Mouse (Mus musculus): Measurements from ENCODE around the gene Rfng. TPM values are rescaled to one million over a fixed set of nuclear protein-coding genes. Genes with fewer than 3 reads are reported as not detected.

Rfng gene
- polyA plus RNA-seq (2017; shearing (Covaris generic)), result 2.7 TPM

DNA sequence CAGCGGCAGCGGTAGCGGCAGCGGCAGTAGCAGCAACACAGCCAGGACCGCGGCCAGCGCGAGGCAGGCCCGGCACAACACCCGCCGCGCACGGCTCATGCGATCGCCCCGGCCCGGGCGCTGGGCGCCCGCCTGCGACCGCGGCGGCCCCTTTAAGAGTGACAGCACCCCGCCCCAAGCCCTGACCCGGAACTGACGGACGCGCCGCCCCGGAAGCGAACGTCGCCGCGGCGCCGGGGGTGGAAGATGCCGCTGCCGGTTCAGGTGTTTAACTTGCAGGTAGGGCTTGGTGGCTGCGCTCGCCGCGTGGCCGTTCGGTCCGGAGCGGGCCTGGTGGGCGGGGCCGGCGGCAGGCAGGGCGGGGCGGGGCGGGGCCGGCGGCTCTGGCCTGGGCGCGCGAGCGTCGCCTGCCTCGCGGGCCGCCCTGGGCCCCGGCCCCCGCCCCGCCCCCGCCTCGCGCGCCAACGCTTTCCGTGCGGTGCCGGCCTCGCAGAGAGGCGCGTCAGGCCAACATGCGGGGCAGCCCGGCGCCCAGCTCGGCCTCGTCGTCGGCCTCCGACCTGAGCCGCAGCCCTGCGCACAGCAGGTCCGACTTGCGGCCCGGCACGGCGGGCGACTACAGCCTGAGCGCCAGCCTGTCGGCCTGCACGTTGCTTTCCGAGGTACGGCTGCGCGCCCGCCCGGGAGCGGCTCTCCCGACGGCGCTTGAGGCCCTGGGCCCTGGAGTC is at the start of gene Rfng, which contains the start of gene Gps1:
Rfng (minus strand) TSS at position 144 of the 728 bp plus-strand sequence.
Gps1 (plus strand) TSS at position 209 of the 728 bp plus-strand sequence.

DNA sequence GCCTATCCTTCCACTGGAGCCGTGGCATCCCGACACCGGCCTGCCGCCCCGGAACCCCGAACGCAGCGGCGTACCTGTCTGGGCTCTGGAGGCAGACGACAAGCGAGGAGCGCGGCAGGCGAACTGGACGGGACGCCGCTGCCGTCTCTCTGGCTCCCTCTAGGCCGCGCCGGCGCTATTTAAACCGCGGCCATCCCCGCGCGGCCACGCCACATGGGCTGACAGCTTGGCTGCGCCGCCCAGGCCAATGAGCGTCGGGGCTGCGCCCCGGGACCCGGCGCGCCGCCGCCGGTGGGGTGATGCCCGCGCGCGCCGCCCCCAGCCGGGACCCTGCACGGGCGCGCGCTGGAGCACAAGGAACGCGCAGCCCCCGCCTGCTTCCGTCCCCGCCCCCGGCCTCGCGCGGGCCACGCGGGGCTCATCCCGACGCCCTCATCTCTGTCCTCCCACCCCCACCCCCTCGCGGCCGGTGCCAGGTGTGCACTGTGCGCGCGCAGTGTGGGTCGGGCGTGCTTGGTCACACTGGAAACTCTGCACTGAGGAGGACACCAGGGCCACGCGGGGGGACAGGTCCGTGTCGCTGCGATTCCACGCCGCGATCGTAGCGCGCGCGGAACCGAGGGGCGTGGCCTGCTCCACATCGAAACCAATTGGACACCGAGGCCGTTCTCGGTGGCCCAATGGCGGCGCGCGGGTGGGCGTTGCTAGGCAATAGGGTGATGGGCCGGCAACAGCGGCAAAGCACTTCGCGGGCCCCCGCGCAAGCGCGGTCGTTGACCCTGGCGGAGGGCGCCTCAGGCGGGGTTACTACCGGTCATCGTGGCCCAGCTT is 40.2 kb upstream of the Rfng start, which contains the start of gene Fasn:
Fasn (minus strand) TSS at position 592 of the 831 bp plus-strand sequence.

DNA sequence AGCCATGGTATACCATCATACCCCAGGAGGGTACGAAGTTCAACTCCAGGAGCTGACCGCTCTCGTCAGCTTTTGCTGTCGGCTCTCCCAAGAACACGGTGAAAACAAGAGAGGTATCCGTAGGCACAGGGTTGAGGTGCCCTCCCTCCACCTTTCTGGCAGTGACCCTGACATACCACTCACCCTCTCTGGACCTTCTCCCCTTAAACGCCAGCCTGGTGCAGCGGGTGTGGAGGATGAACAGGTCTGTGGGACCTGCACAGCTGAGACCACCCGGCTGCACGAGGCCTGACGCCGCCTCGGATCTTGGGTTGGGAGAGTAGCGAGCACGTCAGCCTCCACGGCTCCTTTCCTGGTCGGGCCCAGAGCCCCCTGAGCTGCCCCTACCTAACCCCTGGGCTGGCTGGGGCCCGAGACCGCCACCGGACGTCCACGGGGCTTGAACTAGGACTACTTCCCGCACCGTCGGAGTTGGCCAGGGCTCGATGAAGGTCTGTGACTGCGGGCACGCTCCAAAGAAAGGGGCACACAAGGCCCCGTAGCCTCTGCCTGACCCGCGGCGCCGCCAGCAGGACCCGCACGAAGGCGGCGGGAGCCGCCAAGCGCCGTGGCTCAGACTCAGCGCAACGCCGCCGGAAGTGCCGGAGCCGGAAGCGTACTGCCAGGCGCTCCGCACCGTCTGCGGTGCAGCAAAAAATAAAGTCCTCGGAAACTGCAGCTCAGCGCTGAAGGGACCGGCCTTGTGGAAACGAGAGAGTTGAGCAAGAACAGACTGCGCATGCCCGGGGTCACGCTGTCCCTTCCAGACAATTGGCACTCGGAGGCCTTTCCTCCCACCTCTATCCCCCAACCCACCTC is 12.0 kb upstream of the Rfng start, which contains the start of gene Dus1l:
Dus1l (minus strand) TSS at position 648 of the 858 bp plus-strand sequence.

DNA sequence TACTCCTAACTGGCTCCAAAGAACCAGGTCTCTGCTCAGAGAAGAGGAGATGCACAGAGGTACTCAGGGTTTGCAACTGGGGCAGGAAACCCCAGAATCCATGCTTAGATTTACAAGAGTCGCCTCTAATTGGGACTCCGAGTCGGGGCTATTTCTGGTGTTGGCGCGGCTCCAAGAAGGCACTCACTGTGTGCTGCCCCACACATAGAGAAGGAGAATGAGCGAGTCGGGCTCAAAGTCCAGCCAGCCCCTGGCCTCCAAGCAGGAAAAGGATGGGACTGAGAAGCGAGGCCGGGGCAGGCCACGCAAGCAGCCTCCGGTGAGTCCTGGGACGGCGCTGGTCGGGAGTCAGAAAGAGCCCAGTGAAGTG is 21.4 kb downstream of the Rfng start, which contains the start of gene Hmga1b:
Hmga1b (plus strand) TSS at position 123 of the 370 bp plus-strand sequence.

DNA sequence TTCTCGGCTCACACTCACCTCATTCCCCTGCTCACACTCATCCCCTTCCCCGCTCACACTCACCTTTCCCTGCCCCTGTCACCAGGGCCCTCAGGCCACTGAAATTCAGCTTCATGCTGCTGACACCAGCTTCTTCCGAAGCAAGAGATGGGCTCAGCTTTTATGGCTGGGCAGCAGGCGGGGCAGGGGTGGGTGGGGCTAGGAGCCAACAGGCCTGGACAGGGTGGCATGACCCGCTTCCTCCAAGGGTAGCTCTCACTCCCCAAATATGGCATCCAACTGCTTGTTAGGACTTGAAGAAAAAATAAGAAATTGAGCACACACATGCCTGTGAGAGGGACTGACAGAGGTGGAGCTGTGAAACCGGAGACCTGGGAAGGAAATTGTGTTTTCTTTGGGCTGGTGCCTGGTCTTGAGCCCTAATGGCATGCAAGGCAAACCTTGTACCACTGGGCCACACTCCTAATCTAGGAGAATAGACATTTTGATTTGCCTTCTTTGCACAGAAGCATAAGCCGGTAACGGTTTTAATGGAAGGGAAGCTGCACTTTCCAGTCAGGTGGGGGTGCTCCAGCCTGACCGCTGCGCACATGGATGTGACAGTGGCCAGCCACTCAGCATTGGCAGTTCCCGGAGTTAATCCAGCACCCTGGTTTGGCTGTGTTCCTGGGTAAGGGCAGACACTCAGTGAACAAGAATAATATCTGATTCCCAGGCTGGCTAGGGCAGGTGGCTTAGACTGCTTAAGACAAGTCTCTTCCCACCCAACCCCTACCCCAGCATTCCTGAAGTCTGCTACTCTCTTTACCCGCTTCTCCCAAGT is 51.9 kb downstream of the Rfng start, which contains the start of gene Cbr2:
Cbr2 (minus strand) TSS at position 257 of the 823 bp plus-strand sequence.

Other genes with a start within 250 kb of the Rfng start
- gene Mcrip1, start 234.5 kb downstream of the Rfng start, polyA plus RNA-seq (2017; shearing (Covaris generic)), result 101 TPM
- not detected for gene Ppp1r27, start 233.1 kb downstream of the Rfng start, polyA plus RNA-seq (2017; shearing (Covaris generic))
- 240 TPM for gene P4hb, start 211.0 kb downstream of the Rfng start, polyA plus RNA-seq (2017; shearing (Covaris generic))
- gene Arhgdia, start 202.6 kb downstream of the Rfng start, polyA plus RNA-seq (2017; shearing (Covaris generic)), result 868 TPM
- gene Alyref, start 185.8 kb downstream of the Rfng start, polyA plus RNA-seq (2017; shearing (Covaris generic)), result 6.0 TPM
- 135 TPM for gene Anapc11, start 185.8 kb downstream of the Rfng start, polyA plus RNA-seq (2017; shearing (Covaris generic))
- 0.55 TPM for gene Npb, start 175.7 kb downstream of the Rfng start, polyA plus RNA-seq (2017; shearing (Covaris generic))
- 156 TPM for gene Pcyt2, start 166.3 kb downstream of the Rfng start, polyA plus RNA-seq (2017; shearing (Covaris generic))
- 199 TPM for gene Sirt7, start 159.0 kb downstream of the Rfng start, polyA plus RNA-seq (2017; shearing (Covaris generic))
- gene Mafg, start 150.6 kb downstream of the Rfng start, polyA plus RNA-seq (2017; shearing (Covaris generic)), result 11.0 TPM
- gene Pycr1, start 140.4 kb downstream of the Rfng start, polyA plus RNA-seq (2017; shearing (Covaris generic)), result 0.64 TPM
- not detected for gene Myadml2, start 136.0 kb downstream of the Rfng start, polyA plus RNA-seq (2017; shearing (Covaris generic))
- gene Notum, start 123.0 kb downstream of the Rfng start, polyA plus RNA-seq (2017; shearing (Covaris generic)), result not detected
- gene Aspscr1, start 111.2 kb downstream of the Rfng start, polyA plus RNA-seq (2017; shearing (Covaris generic)), result 132 TPM
- 117 TPM for gene Cenpx, start 70.5 kb downstream of the Rfng start, polyA plus RNA-seq (2017; shearing (Covaris generic))
- 70.9 TPM for gene Lrrc45, start 70.3 kb downstream of the Rfng start, polyA plus RNA-seq (2017; shearing (Covaris generic))
- not detected for gene Rac3, start 62.7 kb downstream of the Rfng start, polyA plus RNA-seq (2017; shearing (Covaris generic))
- 19.4 TPM for gene Dcxr, start 56.9 kb downstream of the Rfng start, polyA plus RNA-seq (2017; shearing (Covaris generic))
- gene Cbr2, start 52.1 kb downstream of the Rfng start, polyA plus RNA-seq (2017; shearing (Covaris generic)), result not detected
- gene Hmga1b, start 21.4 kb downstream of the Rfng start, polyA plus RNA-seq (2017; shearing (Covaris generic)), result 1.3 TPM
- gene Gps1, start 65 bp upstream of the Rfng start, polyA plus RNA-seq (2017; shearing (Covaris generic)), result 152 TPM
- gene Dus1l, start 12.2 kb upstream of the Rfng start, polyA plus RNA-seq (2017; shearing (Covaris generic)), result 70.6 TPM
- 68.8 TPM for gene Fasn, start 40.3 kb upstream of the Rfng start, polyA plus RNA-seq (2017; shearing (Covaris generic))
- gene Ccdc57, start 148.7 kb upstream of the Rfng start, polyA plus RNA-seq (2017; shearing (Covaris generic)), result 0.50 TPM
- gene Slc16a3, start 164.3 kb upstream of the Rfng start, polyA plus RNA-seq (2017; shearing (Covaris generic)), result 24.1 TPM
- 127 TPM for gene Csnk1d, start 207.1 kb upstream of the Rfng start, polyA plus RNA-seq (2017; shearing (Covaris generic))

Measured in activated CD4-positive, CD25-positive, alpha-beta regulatory T cell, adult 9 weeks (primary cell).